Mouse (Mus musculus) intestine, postnatal 0 days (tissue): Measurements from ENCODE around the gene Ltb4r2. TPM values are rescaled to one million over a fixed set of nuclear protein-coding genes. Genes with fewer than 3 reads are reported as not detected.
A peak's percentile ranks its signal among the peaks of the same experiment; 100 is the strongest.

Source experiments
- ATAC-seq: fragments of 200-750 bp; cut with Nextera tagmentation; 2 replicates; pipeline ENCODE4 v1.8.0; 2017; ENCODE audit warnings: mild to moderate bottlenecking, moderate TSS enrichment, moderate library complexity
- H3K27ac ChIP-seq: fragments of 300-500 bp; sonication (generic); 2 replicates; pipeline ENCODE4 v1.5.1; 2014; ENCODE audit warnings: mild to moderate bottlenecking, low read depth, low read length, moderate library complexity
- H3K27me3 ChIP-seq: fragments of 300-500 bp; sonication (generic); replicated peaks from 2 replicates; pipeline ENCODE4 v1.6.1; 2014; ENCODE audit warnings: low read length, mixed read lengths; ENCODE audit not compliant: control insufficient read depth, insufficient read depth
- H3K36me3 ChIP-seq: fragments of 300-500 bp; sonication (generic); 2 replicates; pipeline ENCODE4 v1.6.1; 2014; ENCODE audit warnings: mild to moderate bottlenecking, moderate library complexity; ENCODE audit not compliant: control insufficient read depth, insufficient read depth
- H3K4me1 ChIP-seq: fragments of 300-500 bp; sonication (generic); replicated peaks from 2 replicates; pipeline ENCODE4 v1.6.1; 2014; ENCODE audit warnings: antibody characterized with exemption, low read length, mixed read lengths; ENCODE audit not compliant: control insufficient read depth, insufficient read depth
- H3K4me2 ChIP-seq: fragments of 300-500 bp; sonication (generic); replicated peaks from 2 replicates; pipeline ENCODE4 v1.6.1; 2014; ENCODE audit warnings: low read depth, mild to moderate bottlenecking, moderate library complexity
- H3K4me3 ChIP-seq: fragments of 300-500 bp; sonication (generic); 2 replicates; pipeline ENCODE4 v1.5.1; 2014; ENCODE audit warnings: low read depth, low read length
- H3K9ac ChIP-seq: fragments of 300-500 bp; sonication (generic); 2 replicates; pipeline ENCODE4 v1.6.1; 2014; ENCODE audit warnings: mild to moderate bottlenecking, low read depth, low read length
- H3K9me3 ChIP-seq: fragments of 300-500 bp; sonication (generic); 2 replicates; pipeline ENCODE4 v1.6.1; 2016; ENCODE audit warnings: mixed run types; ENCODE audit not compliant: control insufficient read depth
- CTCF ChIP-seq: sonication (generic); IDR thresholded peaks from 2 replicates; pipeline ENCODE4 v1.5.1; 2016; ENCODE audit warnings: low read depth, mild to moderate bottlenecking, control low read depth, antibody characterized with exemption, moderate library complexity
- WGBS: fragments of 180-500 bp; shearing (Covaris S2); extraction: QIAGEN DNeasy Blood & Tissue Kit; methylation state at CpG from one replicate; pipeline ENCODE4 v1.1.7; 2014; 5-methylcytosine and 5-hydroxymethylcytosine counted together
- polyA plus RNA-seq: library from polyadenylated mRNA; unstranded; fragments of >200 nt; fragmentation: Nextera tagmentation; extraction: Ambion mirVana; gene quantifications from 2 replicates; pipeline ENCODE4 v1.2.1, GENCODE M21; 2015

The Ltb4r2 gene
- polyA plus RNA-seq, 1 experiment from 2014 or later, result 9.0 TPM

DNA sequence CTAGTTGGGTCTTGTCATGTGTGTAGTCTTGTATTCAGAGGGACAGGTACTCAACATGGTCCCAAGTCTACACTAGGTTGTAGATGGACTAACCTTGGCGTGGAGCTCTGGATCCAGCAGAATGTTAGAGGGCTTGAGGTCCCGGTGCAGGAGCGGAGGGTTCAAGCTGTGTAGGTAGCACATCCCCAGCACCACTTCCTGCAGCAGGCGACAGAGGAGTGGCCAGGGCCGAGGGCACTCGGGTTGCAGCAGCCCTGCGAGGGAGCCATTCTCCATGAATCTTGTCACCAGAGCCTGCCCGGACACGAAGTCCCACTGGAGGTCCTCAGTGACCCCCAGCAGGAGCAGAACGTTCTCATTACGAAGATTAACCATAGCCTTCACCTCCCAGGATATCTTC lies 26.5 kb downstream of the Ltb4r2 start:
- H3K4me3 ChIP-seq, result peak overlapping the region; percentile 56
- no peak for TF ChIP-seq CTCF
- H3K4me1 ChIP-seq, result 0 out of 2 replicates have a peak, but pooled peaks cover 2% of the 10 kb centered on the region
- H3K9me3 ChIP-seq, result no peaks in the 10 kb centered on the region
- H3K9ac ChIP-seq, result no peak overlapping the region; the same call in 1 of the 2 replicates
- no peak for ATAC-seq
- H3K36me3 ChIP-seq, result peaks cover 7% of the 10 kb centered on the region; the same call in 1 of the 2 replicates
- H3K27ac ChIP-seq, result no peak overlapping the region
- 52% methylated on average over 11 of the region's 11 CpGs for WGBS
- peaks cover 11% of the 10 kb centered on the region; the same call in 1 of the 2 replicates for H3K27me3 ChIP-seq
- H3K4me2 ChIP-seq, result peak overlapping the region; percentile 86

DNA sequence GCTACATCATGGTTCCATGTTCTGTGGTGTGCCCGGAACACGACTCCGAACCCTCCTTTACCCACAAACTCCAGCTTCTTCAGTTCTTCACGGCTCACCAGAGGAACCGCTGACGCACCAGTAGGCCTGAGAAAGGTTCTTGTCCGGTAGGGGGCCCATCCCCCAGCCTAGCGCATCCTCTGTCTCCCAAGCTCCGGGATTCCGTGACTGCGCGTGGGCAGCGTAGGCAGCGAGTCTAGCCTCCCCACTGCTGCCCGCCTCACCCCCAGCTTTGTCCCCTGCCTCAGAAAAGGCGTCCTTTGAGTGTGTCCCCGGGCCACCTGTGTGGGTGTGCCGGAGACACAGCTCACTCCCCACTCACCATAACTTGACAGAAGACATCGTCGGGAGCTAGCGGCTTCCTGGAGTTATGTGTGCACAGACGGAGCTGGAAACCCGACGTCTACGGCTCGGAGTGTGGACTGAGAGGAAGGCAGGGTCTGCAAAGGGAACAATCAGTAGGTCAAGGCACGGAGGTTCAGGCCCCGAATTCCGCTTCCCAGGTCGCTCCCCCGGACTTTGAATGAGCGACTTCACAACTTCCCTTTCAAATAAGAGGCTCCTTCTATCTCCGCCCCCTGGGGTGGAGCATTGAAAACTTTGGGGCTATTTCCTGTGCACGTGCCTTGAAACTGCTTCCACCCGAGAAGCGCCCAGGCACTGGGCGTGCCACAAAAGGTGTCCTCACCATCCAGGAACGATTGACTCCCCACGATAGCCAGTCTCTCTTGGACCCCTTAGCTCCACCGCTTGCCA lies 27.2 kb downstream of the Ltb4r2 start, which contains the start of gene Ripk3:
Ripk3 (minus strand) TSS at position 610 of the 795 bp plus-strand sequence.
- TF ChIP-seq CTCF, result peak; percentile 48
- Histone ChIP-seq H3K4me3 (peak within 1 kb of the TSS; percentile 56), H3K27me3 (peaks cover 9% of the 10 kb centered on the region; the same call in 1 of the 2 replicates), H3K9me3 (no peaks in the 10 kb centered on the region), H3K27ac (no peak within 1 kb of the TSS), H3K4me2 (peak within 1 kb of the TSS; percentile 86), H3K36me3 (peaks cover 7% of the 10 kb centered on the region; the same call in 1 of the 2 replicates), H3K4me1 (0 out of 2 replicates have a peak, but pooled peaks cover 2% of the 10 kb centered on the region), H3K9ac (peak within 1 kb of the TSS; percentile 50)
- ATAC-seq, result peak; percentile 50
- WGBS, result 5% methylated on average over 40 of the region's 40 CpGs

DNA sequence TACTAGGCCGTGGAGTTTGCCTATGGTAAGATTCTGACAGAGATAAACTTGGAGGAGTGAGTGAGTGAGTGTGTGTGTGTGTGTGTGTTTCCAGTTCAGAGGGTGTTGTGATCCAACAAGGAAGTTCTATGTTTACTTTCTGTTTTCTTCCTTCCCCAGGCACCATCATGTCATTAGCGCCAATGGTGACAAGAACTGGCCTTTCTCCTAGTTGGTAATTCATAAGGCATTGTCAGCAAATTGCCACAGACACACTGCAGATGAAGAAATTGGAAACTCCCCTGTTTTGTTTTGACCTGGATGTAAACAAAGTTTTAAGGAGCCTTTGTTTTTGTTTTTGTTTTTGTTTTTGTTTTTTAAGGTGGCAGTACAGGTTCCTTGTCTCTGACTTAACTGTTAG lies 32.2 kb downstream of the Ltb4r2 start:
- no peak overlapping the region for H3K4me3 ChIP-seq
- ATAC-seq, result no peak
- H3K9me3 ChIP-seq, result no peaks in the 10 kb centered on the region
- 59% methylated on average over 2 of the region's 2 CpGs for WGBS
- no peak overlapping the region for H3K4me2 ChIP-seq
- TF ChIP-seq CTCF, result no peak
- 0 out of 2 replicates have a peak, but pooled peaks cover 2% of the 10 kb centered on the region for H3K4me1 ChIP-seq
- H3K27ac ChIP-seq, result no peak overlapping the region
- H3K36me3 ChIP-seq, result no peaks in the 10 kb centered on the region
- H3K9ac ChIP-seq, result no peak overlapping the region
- H3K27me3 ChIP-seq, result no peaks in the 10 kb centered on the region

DNA sequence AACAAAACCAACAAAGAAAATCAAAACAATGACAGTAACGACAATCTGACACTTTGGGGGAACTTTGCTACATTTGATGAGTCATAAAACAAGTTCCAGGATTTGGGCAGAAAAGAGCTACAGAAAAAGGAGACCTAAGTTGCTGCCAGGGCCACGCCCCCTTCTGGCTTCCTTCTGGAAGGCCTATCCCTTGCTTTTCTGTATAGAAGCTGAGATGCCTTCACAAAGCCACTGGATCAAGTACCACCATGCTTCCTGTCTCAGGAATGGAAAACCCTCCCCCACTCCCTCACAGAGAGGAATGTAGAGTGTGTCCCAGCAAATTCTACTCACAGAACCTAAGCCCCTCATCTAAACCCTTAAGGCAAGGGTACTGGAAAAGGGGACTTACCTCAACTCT lies 32.7 kb downstream of the Ltb4r2 start:
- H3K27ac ChIP-seq, result no peak overlapping the region
- no peak overlapping the region for H3K4me3 ChIP-seq
- no peaks in the 10 kb centered on the region for H3K27me3 ChIP-seq
- TF ChIP-seq CTCF, result no peak
- no peak overlapping the region for H3K4me2 ChIP-seq
- no peaks in the 10 kb centered on the region for H3K36me3 ChIP-seq
- no peak for ATAC-seq
- H3K9me3 ChIP-seq, result no peaks in the 10 kb centered on the region
- H3K4me1 ChIP-seq, result 0 out of 2 replicates have a peak, but pooled peaks cover under 1% of the 10 kb centered on the region
- WGBS, result 68% methylated on average over 2 of the region's 2 CpGs
- H3K9ac ChIP-seq, result no peak overlapping the region

DNA sequence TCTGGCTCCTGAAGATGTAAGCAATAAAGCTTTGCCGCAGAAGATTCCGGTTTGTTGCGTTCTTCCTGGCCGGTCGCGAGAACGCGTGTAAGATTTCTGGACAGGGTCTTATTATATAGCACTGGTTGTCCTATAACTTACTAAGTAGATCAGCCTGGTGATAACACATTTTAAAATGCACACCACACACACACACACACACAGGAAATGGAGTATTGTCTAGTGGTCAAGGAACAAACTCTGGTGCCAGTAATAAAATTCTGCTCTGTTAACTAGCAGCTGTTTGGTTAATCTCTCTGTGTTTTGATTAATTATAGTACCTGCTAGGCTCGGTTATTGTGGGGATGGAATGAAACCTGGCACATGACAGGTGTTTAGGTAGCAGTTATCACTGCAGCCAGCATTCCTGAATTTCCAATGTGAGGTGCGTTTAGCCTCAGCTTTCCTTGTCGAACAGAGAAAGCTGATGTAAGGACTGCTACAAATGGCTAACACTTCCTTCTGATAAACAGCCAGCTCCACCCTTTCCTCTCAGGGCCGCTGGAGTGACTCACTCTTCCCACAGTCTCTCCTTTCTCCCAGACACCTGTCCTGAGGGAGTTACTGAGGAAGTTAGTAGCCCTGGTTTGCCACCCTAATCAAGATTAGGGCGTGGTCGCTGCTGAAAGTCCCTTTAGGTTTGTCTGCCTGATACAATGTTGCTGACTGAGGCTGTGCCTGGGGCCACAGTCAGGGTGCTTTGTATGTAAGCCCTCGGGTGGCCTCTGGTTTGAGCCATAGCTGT lies 34.3 kb downstream of the Ltb4r2 start:
- peak overlapping the region; percentile 76 for H3K27ac ChIP-seq
- WGBS, result 42% methylated on average over 15 of the region's 15 CpGs
- no peak overlapping the region for H3K9ac ChIP-seq
- TF ChIP-seq CTCF, result no peak
- H3K4me3 ChIP-seq, result no peak overlapping the region
- H3K36me3 ChIP-seq, result no peaks in the 10 kb centered on the region
- H3K4me1 ChIP-seq, result no peaks in the 10 kb centered on the region
- ATAC-seq, result peak; percentile 100
- H3K27me3 ChIP-seq, result no peaks in the 10 kb centered on the region
- H3K9me3 ChIP-seq, result no peaks in the 10 kb centered on the region
- 0 out of 2 replicates have a peak overlapping the region, but pooled peaks have one; percentile 30 for H3K4me2 ChIP-seq

Other genes with a start within 250 kb of the Ltb4r2 start
- not detected in 2 replicates for gene Nrl, start 236.4 kb upstream of the Ltb4r2 start, polyA plus RNA-seq
- gene Pck2, start 221.2 kb upstream of the Ltb4r2 start, polyA plus RNA-seq, result 16.7 and 17.6 TPM in 2 replicates
- 67.0 and 74.7 TPM in 2 replicates for gene Dcaf11, start 201.4 kb upstream of the Ltb4r2 start, polyA plus RNA-seq
- 1.2 and 1.8 TPM in 2 replicates for gene A730061H03Rik, start 201.0 kb upstream of the Ltb4r2 start, polyA plus RNA-seq
- 0.48 and 0.52 TPM in 2 replicates for gene Fitm1, start 185.8 kb upstream of the Ltb4r2 start, polyA plus RNA-seq
- gene Psme1, start 183.3 kb upstream of the Ltb4r2 start, polyA plus RNA-seq, result 283 and 287 TPM in 2 replicates
- 21.6 TPM in 2 replicates for gene Emc9, start 176.1 kb upstream of the Ltb4r2 start, polyA plus RNA-seq
- gene Psme2, start 170.3 kb upstream of the Ltb4r2 start, polyA plus RNA-seq, result 481 and 514 TPM in 2 replicates
- gene Rnf31, start 169.7 kb upstream of the Ltb4r2 start, polyA plus RNA-seq, result 18.2 and 24.0 TPM in 2 replicates
- gene Irf9, start 157.9 kb upstream of the Ltb4r2 start, polyA plus RNA-seq, result 44.7 and 46.9 TPM in 2 replicates
- gene Rec8, start 143.4 kb upstream of the Ltb4r2 start, polyA plus RNA-seq, result 29.8 and 30.1 TPM in 2 replicates
- 28.0 and 29.8 TPM in 2 replicates for gene Ipo4, start 125.5 kb upstream of the Ltb4r2 start, polyA plus RNA-seq
- 2.3 and 2.7 TPM in 2 replicates for gene Gm49378, start 123.5 kb upstream of the Ltb4r2 start, polyA plus RNA-seq
- gene Tm9sf1, start 117.6 kb upstream of the Ltb4r2 start, polyA plus RNA-seq, result 94.6 and 95.9 TPM in 2 replicates
- gene Tssk4, start 111.2 kb upstream of the Ltb4r2 start, polyA plus RNA-seq, result 0.65 and 0.69 TPM in 2 replicates
- gene Mdp1, start 100.9 kb upstream of the Ltb4r2 start, polyA plus RNA-seq, result 85.1 and 94.0 TPM in 2 replicates
- 21.3 and 24.4 TPM in 2 replicates for gene Gmpr2, start 89.5 kb upstream of the Ltb4r2 start, polyA plus RNA-seq
- gene Nedd8, start 89.3 kb upstream of the Ltb4r2 start, polyA plus RNA-seq, result 385 and 387 TPM in 2 replicates
- 20.6 and 21.9 TPM in 2 replicates for gene Tinf2, start 79.6 kb upstream of the Ltb4r2 start, polyA plus RNA-seq
- gene Tgm1, start 47.5 kb upstream of the Ltb4r2 start, polyA plus RNA-seq, result 1.1 and 1.3 TPM in 2 replicates
- gene Rabggta, start 39.2 kb upstream of the Ltb4r2 start, polyA plus RNA-seq, result 24.0 and 25.6 TPM in 2 replicates
- 466 and 476 TPM in 2 replicates for gene Dhrs1, start 15.7 kb upstream of the Ltb4r2 start, polyA plus RNA-seq
- gene Nop9, start 15.7 kb upstream of the Ltb4r2 start, polyA plus RNA-seq, result 14.4 and 14.9 TPM in 2 replicates
- gene Cideb, start 3.0 kb upstream of the Ltb4r2 start, polyA plus RNA-seq, result 366 and 385 TPM in 2 replicates
- 3.8 and 4.1 TPM in 2 replicates for gene Ltb4r1, start 4.5 kb downstream of the Ltb4r2 start, polyA plus RNA-seq
- 3.5 and 4.3 TPM in 2 replicates for gene Adcy4, start 22.7 kb downstream of the Ltb4r2 start, polyA plus RNA-seq
- 39.2 and 47.3 TPM in 2 replicates for gene Ripk3, start 27.4 kb downstream of the Ltb4r2 start, polyA plus RNA-seq
- gene Nfatc4, start 61.7 kb downstream of the Ltb4r2 start, polyA plus RNA-seq, result 5.9 and 6.1 TPM in 2 replicates
- 2.2 and 2.5 TPM in 2 replicates for gene Nynrin, start 92.6 kb downstream of the Ltb4r2 start, polyA plus RNA-seq
- gene Cbln3, start 123.0 kb downstream of the Ltb4r2 start, polyA plus RNA-seq, result 0.16 and 0.26 TPM in 2 replicates
- gene Khnyn, start 123.5 kb downstream of the Ltb4r2 start, polyA plus RNA-seq, result 5.1 and 6.3 TPM in 2 replicates
- gene Sdr39u1, start 138.9 kb downstream of the Ltb4r2 start, polyA plus RNA-seq, result 70.9 and 71.5 TPM in 2 replicates
- 5.8 and 6.4 TPM in 2 replicates for gene Cma1, start 183.2 kb downstream of the Ltb4r2 start, polyA plus RNA-seq
- gene Cma2, start 189.6 kb downstream of the Ltb4r2 start, polyA plus RNA-seq, result not detected in 2 replicates